Mouse (Mus musculus): ENCODE data around the gene Ripk3. TPM values are rescaled to one million over a fixed set of nuclear protein-coding genes. Genes with fewer than 3 reads are reported as not detected.
A peak's percentile ranks its signal among the peaks of the same experiment; 100 is the strongest.
"Not testable (repeated sequence)": the region's sequence is repeated elsewhere in the genome, so short reads cannot be mapped to it uniquely, and the experiment has no call there.

Ripk3 gene
- polyA plus RNA-seq, 1 experiment from 2014 or later, result 45.6 TPM

- no peak overlapping the region for H3K9ac ChIP-seq
- H3K4me2 ChIP-seq (replicated peaks), result no peak overlapping the region
These were observed 19.5 kb downstream of the Ripk3 start for GRCm38 (mm10) chr14:55769087-55769703.

GRCm38 (mm10) chr14:55768555-55768954 lies 20.1 kb downstream of the Ripk3 start:
- no peak overlapping the region for H3K4me3 ChIP-seq (replicated peaks)
- no peak overlapping the region for H3K27ac ChIP-seq
- WGBS, result 84% methylated on average over 6 of the region's 6 CpGs
- H3K36me3 ChIP-seq, result no peaks in the 10 kb centered on the region
- peaks cover 14% of the 10 kb centered on the region for H3K27me3 ChIP-seq (replicated peaks)
- no peaks in the 10 kb centered on the region for H3K9me3 ChIP-seq
- peaks cover 6% of the 10 kb centered on the region; the same call in 1 of the 2 replicates for H3K4me1 ChIP-seq (replicated peaks)
- ATAC-seq, result no peak
- H3K4me2 ChIP-seq (replicated peaks), result peak overlapping the region; percentile 93; the same call in 1 of the 2 replicates
- H3K9ac ChIP-seq, result no peak overlapping the region

More at GRCm38 (mm10) chr14:55769087-55769703, 19.5 kb downstream of the Ripk3 start:
- Histone ChIP-seq H3K27me3 (replicated peaks) (peaks cover 13% of the 10 kb centered on the region), H3K36me3 (no peaks in the 10 kb centered on the region), H3K9me3 (no peaks in the 10 kb centered on the region), H3K4me1 (replicated peaks) (peaks cover 6% of the 10 kb centered on the region; the same call in 1 of the 2 replicates), H3K4me3 (replicated peaks) (no peak overlapping the region), H3K27ac (no peak overlapping the region)
- WGBS, result 74% methylated on average over 16 of the region's 16 CpGs
- no peak for ATAC-seq

GRCm38 (mm10) chr14:55767519-55768414 lies 20.9 kb downstream of the Ripk3 start:
- H3K9ac ChIP-seq, result peak overlapping the region; percentile 58
- ATAC-seq, result peak; percentile 73
- peaks cover 7% of the 10 kb centered on the region; the same call in 1 of the 2 replicates for H3K4me1 ChIP-seq (replicated peaks)
- H3K9me3 ChIP-seq, result no peaks in the 10 kb centered on the region
- 12% methylated on average over 52 of the region's 52 CpGs for WGBS
- peaks cover 14% of the 10 kb centered on the region for H3K27me3 ChIP-seq (replicated peaks)
- H3K36me3 ChIP-seq, result no peaks in the 10 kb centered on the region
- peak overlapping the region; percentile 41 for H3K4me3 ChIP-seq (replicated peaks)
- peak overlapping the region; percentile 93 for H3K4me2 ChIP-seq (replicated peaks)
- H3K27ac ChIP-seq, result no peak overlapping the region

- no peaks in the 10 kb centered on the region for H3K9me3 ChIP-seq
- H3K4me3 ChIP-seq (replicated peaks), result no peak within 1 kb of the TSS
- H3K36me3 ChIP-seq, result no peaks in the 10 kb centered on the region
- no peak within 1 kb of the TSS for H3K4me2 ChIP-seq (replicated peaks)
- no peak for ATAC-seq
- H3K9ac ChIP-seq, result no peak within 1 kb of the TSS
- no peak within 1 kb of the TSS for H3K27ac ChIP-seq
- H3K4me1 ChIP-seq (replicated peaks), result peaks cover 17% of the 10 kb centered on the region
- peaks cover 25% of the 10 kb centered on the region for H3K27me3 ChIP-seq (replicated peaks)
- 64% methylated on average over 4 of the region's 4 CpGs for WGBS
These were observed 23.0 kb downstream of the Ripk3 start, which contains the start of gene Ltb4r1 for GRCm38 (mm10) chr14:55765696-55766095. Gene Ltb4r1, plus strand, starts transcription at chr14:55765962.

- Histone ChIP-seq H3K4me3 (replicated peaks) (no peak overlapping the region), H3K4me1 (replicated peaks) (peaks cover 17% of the 10 kb centered on the region), H3K27ac (no peak overlapping the region), H3K9me3 (no peaks in the 10 kb centered on the region), H3K4me2 (replicated peaks) (peak overlapping the region; percentile 100), H3K36me3 (no peaks in the 10 kb centered on the region), H3K9ac (0 out of 2 replicates have a peak overlapping the region, but pooled peaks have one; percentile 74), H3K27me3 (replicated peaks) (peaks cover 25% of the 10 kb centered on the region)
- 59% methylated on average over 7 of the region's 7 CpGs for WGBS
- no peak for ATAC-seq
These were observed 25.5 kb downstream of the Ripk3 start for GRCm38 (mm10) chr14:55763166-55763565.

- ATAC-seq, result peak; percentile 53
- 1% methylated on average over 77 of the region's 77 CpGs for WGBS
- H3K4me3 ChIP-seq (replicated peaks), result peak overlapping the region; percentile 52
These were observed 26.5 kb downstream of the Ripk3 start for GRCm38 (mm10) chr14:55762001-55762821.

GRCm38 (mm10) chr14:55761163-55761562 lies 27.5 kb downstream of the Ripk3 start, which contains the start of gene Ltb4r2:
Gene Ltb4r2, plus strand, starts transcription at chr14:55761428.
- 74% methylated on average over 6 of the region's 6 CpGs for WGBS
- ATAC-seq, result no peak
- no peaks in the 10 kb centered on the region for H3K36me3 ChIP-seq
- peak within 1 kb of the TSS; percentile 52 for H3K4me3 ChIP-seq (replicated peaks)
- H3K4me2 ChIP-seq (replicated peaks), result peak within 1 kb of the TSS; percentile 100
- H3K9me3 ChIP-seq, result no peaks in the 10 kb centered on the region
- H3K27ac ChIP-seq, result 0 out of 2 replicates have a peak within 1 kb of the TSS, but pooled peaks have one; percentile 48
- peaks cover 11% of the 10 kb centered on the region for H3K4me1 ChIP-seq (replicated peaks)
- H3K9ac ChIP-seq, result peak within 1 kb of the TSS; percentile 74
- H3K27me3 ChIP-seq (replicated peaks), result peaks cover 18% of the 10 kb centered on the region

More at GRCm38 (mm10) chr14:55762001-55762821, 26.5 kb downstream of the Ripk3 start:
- peaks cover 11% of the 10 kb centered on the region for H3K4me1 ChIP-seq (replicated peaks)
- peak overlapping the region; percentile 100 for H3K4me2 ChIP-seq (replicated peaks)
- H3K27ac ChIP-seq, result peak overlapping the region; percentile 48
- no peaks in the 10 kb centered on the region for H3K9me3 ChIP-seq
- H3K36me3 ChIP-seq, result no peaks in the 10 kb centered on the region
- H3K27me3 ChIP-seq (replicated peaks), result peaks cover 23% of the 10 kb centered on the region
- H3K9ac ChIP-seq, result peak overlapping the region; percentile 74

GRCm38 (mm10) chr14:55760156-55760555 lies 28.5 kb downstream of the Ripk3 start:
- WGBS, result 0% methylated on average over 6 of the region's 6 CpGs

GRCm38 (mm10) chr14:55758363-55758784 lies 30.3 kb downstream of the Ripk3 start, which contains the start of gene Cideb:
Gene Cideb, minus strand, starts transcription at chr14:55758458.
- H3K9me3 ChIP-seq, result no peaks in the 10 kb centered on the region
- WGBS, result 14% methylated on average over 8 of the region's 8 CpGs
- peak within 1 kb of the TSS; percentile 44 for H3K4me2 ChIP-seq (replicated peaks)
- H3K27ac ChIP-seq, result peak within 1 kb of the TSS; percentile 66
- ATAC-seq, result peak; percentile 82
- peaks cover 11% of the 10 kb centered on the region for H3K27me3 ChIP-seq (replicated peaks)
- H3K9ac ChIP-seq, result no peak within 1 kb of the TSS
- peak within 1 kb of the TSS; percentile 8; the same call in 1 of the 2 replicates for H3K4me3 ChIP-seq (replicated peaks)
- peaks cover 11% of the 10 kb centered on the region for H3K4me1 ChIP-seq (replicated peaks)
- peaks cover 20% of the 10 kb centered on the region for H3K36me3 ChIP-seq

More at GRCm38 (mm10) chr14:55760156-55760555, 28.5 kb downstream of the Ripk3 start:
- Histone ChIP-seq H3K27me3 (replicated peaks) (peaks cover 14% of the 10 kb centered on the region), H3K4me3 (replicated peaks) (peak overlapping the region; percentile 3; the same call in 1 of the 2 replicates), H3K4me2 (replicated peaks) (peak overlapping the region; percentile 49), H3K4me1 (replicated peaks) (peaks cover 11% of the 10 kb centered on the region)
- not testable (repeated sequence) for H3K9ac ChIP-seq, H3K9me3 ChIP-seq, H3K27ac ChIP-seq, H3K36me3 ChIP-seq
- peak; percentile 2; the same call in 1 of the 2 replicates for ATAC-seq

- H3K27ac ChIP-seq, result peak overlapping the region; percentile 66; the same call in 1 of the 2 replicates
- H3K9ac ChIP-seq, result no peak overlapping the region
- no peaks in the 10 kb centered on the region for H3K9me3 ChIP-seq
- WGBS, result 72% methylated on average over 6 of the region's 6 CpGs
- peak; percentile 31; the same call in 1 of the 2 replicates for ATAC-seq
- H3K4me2 ChIP-seq (replicated peaks), result peak overlapping the region; percentile 44
- peaks cover 11% of the 10 kb centered on the region for H3K27me3 ChIP-seq (replicated peaks)
- H3K4me1 ChIP-seq (replicated peaks), result peaks cover 8% of the 10 kb centered on the region
- H3K36me3 ChIP-seq, result peaks cover 27% of the 10 kb centered on the region
- H3K4me3 ChIP-seq (replicated peaks), result peak overlapping the region; percentile 8; the same call in 1 of the 2 replicates
These were observed 31.1 kb downstream of the Ripk3 start for GRCm38 (mm10) chr14:55757566-55757965.
